Mouse (Mus musculus) embryonic facial prominence, embryonic 10.5 days (tissue): ENCODE data around the gene Epc2. TPM values are rescaled to one million over a fixed set of nuclear protein-coding genes. Genes with fewer than 3 reads are reported as not detected.
A peak's percentile ranks its signal among the peaks of the same experiment; 100 is the strongest.

Source experiments
- DNase-seq: peaks from one replicate; pipeline ENCODE4 v3.0.0-alpha.2; 2017; ENCODE audit warnings: low spot score
- H3K27ac ChIP-seq: fragments of 300-500 bp; sonication (generic); replicated peaks from 2 replicates; pipeline ENCODE4 v1.5.1; 2016; ENCODE audit warnings: mild to moderate bottlenecking
- H3K27me3 ChIP-seq: fragments of 300-500 bp; sonication (generic); replicated peaks from 2 replicates; pipeline ENCODE4 v1.6.1; 2016; ENCODE audit warnings: low read depth, mild to moderate bottlenecking; ENCODE audit not compliant: poor library complexity, severe bottlenecking
- H3K36me3 ChIP-seq: fragments of 300-500 bp; sonication (generic); replicated peaks from 2 replicates; pipeline ENCODE4 v1.6.1; 2016; ENCODE audit warnings: mild to moderate bottlenecking, moderate library complexity
- H3K4me1 ChIP-seq: fragments of 300-500 bp; sonication (generic); 2 replicates; pipeline ENCODE4 v1.6.1; 2016
- H3K4me3 ChIP-seq: fragments of 300-500 bp; sonication (generic); 2 replicates; pipeline ENCODE4 v1.5.1; 2016; ENCODE audit warnings: mild to moderate bottlenecking, moderate library complexity
- H3K9me3 ChIP-seq: fragments of 300-500 bp; sonication (generic); 2 replicates; pipeline ENCODE4 v1.6.1; 2016; ENCODE audit warnings: mild to moderate bottlenecking
- WGBS: fragments of 180-500 bp; shearing (Covaris S2); methylation state at CpG from one replicate; pipeline ENCODE4 v1.1.7; 2016; 5-methylcytosine and 5-hydroxymethylcytosine counted together
- polyA plus RNA-seq: library from polyadenylated mRNA; unstranded; fragments of >200 nt; fragmentation: Nextera tagmentation; extraction: Ambion mirVana; gene quantifications from 2 replicates; pipeline ENCODE4 v1.2.1, GENCODE M21; 2016

The Epc2 gene
- polyA plus RNA-seq, 1 experiment from 2014 or later: 8.0 TPM

- Histone ChIP-seq H3K4me3 (no peak overlapping the region), H3K27ac (no peak overlapping the region), H3K4me1 (no peaks in the 10 kb centered on the region), H3K36me3 (no peaks in the 10 kb centered on the region), H3K27me3 (no peaks in the 10 kb centered on the region), H3K9me3 (no peaks in the 10 kb centered on the region)
- WGBS: 91% methylated on average over 2 of the region's 2 CpGs
- no peak for DNase-seq
These were observed 132.0 kb downstream of the Epc2 start for GRCm38 (mm10) chr2:49583311-49583710.

GRCm38 (mm10) chr2:49590450-49590849, 139.2 kb downstream of the Epc2 start:
- DNase-seq: no peak
- Histone ChIP-seq H3K4me1 (peaks cover 25% of the 10 kb centered on the region), H3K36me3 (no peaks in the 10 kb centered on the region), H3K27me3 (no peaks in the 10 kb centered on the region), H3K9me3 (no peaks in the 10 kb centered on the region), H3K4me3 (no peak overlapping the region), H3K27ac (no peak overlapping the region)
- WGBS: 49% methylated on average over 5 of the region's 5 CpGs

- no peaks in the 10 kb centered on the region for H3K36me3 ChIP-seq
- DNase-seq: no peak
- no peak overlapping the region for H3K4me3 ChIP-seq
These were observed 141.6 kb downstream of the Epc2 start for GRCm38 (mm10) chr2:49592926-49593325.

GRCm38 (mm10) chr2:49594886-49595285, 143.6 kb downstream of the Epc2 start:
- Histone ChIP-seq H3K4me3 (no peak overlapping the region), H3K4me1 (peaks cover 26% of the 10 kb centered on the region), H3K9me3 (no peaks in the 10 kb centered on the region), H3K27me3 (no peaks in the 10 kb centered on the region), H3K36me3 (no peaks in the 10 kb centered on the region), H3K27ac (no peak overlapping the region)
- 89% methylated on average over 7 of the region's 7 CpGs for WGBS
- no peak for DNase-seq

More at GRCm38 (mm10) chr2:49592926-49593325, 141.6 kb downstream of the Epc2 start:
- Histone ChIP-seq H3K27me3 (no peaks in the 10 kb centered on the region), H3K9me3 (no peaks in the 10 kb centered on the region), H3K4me1 (peaks cover 25% of the 10 kb centered on the region), H3K27ac (no peak overlapping the region)

GRCm38 (mm10) chr2:49596318-49596717, 145.0 kb downstream of the Epc2 start:
- no peaks in the 10 kb centered on the region for H3K36me3 ChIP-seq
- no peaks in the 10 kb centered on the region for H3K27me3 ChIP-seq
- H3K4me1 ChIP-seq: peaks cover 23% of the 10 kb centered on the region
- no peak overlapping the region for H3K27ac ChIP-seq
- no peak overlapping the region for H3K4me3 ChIP-seq
- WGBS: 82% methylated on average over 3 of the region's 3 CpGs
- H3K9me3 ChIP-seq: no peaks in the 10 kb centered on the region
- DNase-seq: no peak

GRCm38 (mm10) chr2:49600021-49600681, 148.9 kb downstream of the Epc2 start:
- no peaks in the 10 kb centered on the region for H3K9me3 ChIP-seq
- H3K27ac ChIP-seq: peak overlapping the region; percentile 19; the same call in 1 of the 2 replicates
- no peaks in the 10 kb centered on the region for H3K36me3 ChIP-seq

More at GRCm38 (mm10) chr2:49600021-49600681, 148.9 kb downstream of the Epc2 start:
- Histone ChIP-seq H3K4me1 (peaks cover 15% of the 10 kb centered on the region), H3K27me3 (no peaks in the 10 kb centered on the region), H3K4me3 (no peak overlapping the region)
- no peak for DNase-seq
- 70% methylated on average over 7 of the region's 7 CpGs for WGBS

Other genes starting within 250 kb of the Epc2 start
- gene Kif5c, start 167.8 kb downstream of the Epc2 start, polyA plus RNA-seq: 30.4 and 30.8 TPM in 2 replicates